Mouse (Mus musculus) ES-Bruce4 (cell line): ENCODE results near the gene Pnrc1. TPM values are rescaled to one million over a fixed set of nuclear protein-coding genes. Genes with fewer than 3 reads are reported as not detected.

Source experiments
- H3K27ac ChIP-seq: 2 replicates; pipeline ENCODE4 v1.5.1; 2012; ENCODE audit warnings: low read length, inconsistent platforms; ENCODE audit not compliant: insufficient read depth
- H3K27me3 ChIP-seq: 2 replicates; pipeline ENCODE4 v1.6.1; 2012; ENCODE audit warnings: mild to moderate bottlenecking, low read length, inconsistent platforms; ENCODE audit not compliant: control insufficient read depth, poor library complexity, insufficient read depth, severe bottlenecking
- H3K36me3 ChIP-seq: 2 replicates; pipeline ENCODE4 v1.6.1; 2012; ENCODE audit warnings: inconsistent platforms, mild to moderate bottlenecking, low read length, moderate library complexity; ENCODE audit not compliant: control insufficient read depth, poor library complexity, insufficient read depth, severe bottlenecking
- H3K4me1 ChIP-seq: one replicate; pipeline ENCODE4 v1.8.1; 2011; ENCODE audit warnings: low read length; ENCODE audit not compliant: control insufficient read depth, insufficient read depth
- H3K4me3 ChIP-seq: 2 replicates; pipeline ENCODE4 v1.5.1; 2011; ENCODE audit warnings: low read depth, mild to moderate bottlenecking, low read length
- H3K9ac ChIP-seq: 2 replicates; pipeline ENCODE4 v1.6.1; 2012; ENCODE audit warnings: low read depth, mild to moderate bottlenecking, inconsistent platforms; ENCODE audit not compliant: poor library complexity, severe bottlenecking
- H3K9me3 ChIP-seq: replicated peaks from 2 replicates; pipeline ENCODE4 v1.6.1; 2012; ENCODE audit warnings: mild to moderate bottlenecking, low read length, inconsistent platforms; ENCODE audit not compliant: control insufficient read depth, poor library complexity, insufficient read depth, severe bottlenecking
- CTCF ChIP-seq: IDR thresholded peaks from one replicate; pipeline ENCODE4 v1.8.1; 2011; ENCODE audit warnings: low read depth, low read length
- EP300 ChIP-seq: IDR thresholded peaks from 2 replicates; pipeline ENCODE4 v1.6.1; 2011; ENCODE audit warnings: low read depth, low read length; ENCODE audit not compliant: insufficient read depth
- POLR2A ChIP-seq: IDR thresholded peaks from one replicate; pipeline ENCODE4 v1.8.1; 2011; ENCODE audit warnings: low read length; ENCODE audit not compliant: insufficient read depth
- polyA plus RNA-seq: library from polyadenylated mRNA; stranded (reverse); fragments of >200 nt; gene quantifications from 2 replicates; pipeline ENCODE4 v1.2.4, GENCODE M21; 2011; ENCODE audit warnings: low read depth; ENCODE audit not compliant: missing spikeins, insufficient read depth, insufficient read length

Pnrc1 gene
- polyA plus RNA-seq, 1 experiment: 72.9 TPM

DNA sequence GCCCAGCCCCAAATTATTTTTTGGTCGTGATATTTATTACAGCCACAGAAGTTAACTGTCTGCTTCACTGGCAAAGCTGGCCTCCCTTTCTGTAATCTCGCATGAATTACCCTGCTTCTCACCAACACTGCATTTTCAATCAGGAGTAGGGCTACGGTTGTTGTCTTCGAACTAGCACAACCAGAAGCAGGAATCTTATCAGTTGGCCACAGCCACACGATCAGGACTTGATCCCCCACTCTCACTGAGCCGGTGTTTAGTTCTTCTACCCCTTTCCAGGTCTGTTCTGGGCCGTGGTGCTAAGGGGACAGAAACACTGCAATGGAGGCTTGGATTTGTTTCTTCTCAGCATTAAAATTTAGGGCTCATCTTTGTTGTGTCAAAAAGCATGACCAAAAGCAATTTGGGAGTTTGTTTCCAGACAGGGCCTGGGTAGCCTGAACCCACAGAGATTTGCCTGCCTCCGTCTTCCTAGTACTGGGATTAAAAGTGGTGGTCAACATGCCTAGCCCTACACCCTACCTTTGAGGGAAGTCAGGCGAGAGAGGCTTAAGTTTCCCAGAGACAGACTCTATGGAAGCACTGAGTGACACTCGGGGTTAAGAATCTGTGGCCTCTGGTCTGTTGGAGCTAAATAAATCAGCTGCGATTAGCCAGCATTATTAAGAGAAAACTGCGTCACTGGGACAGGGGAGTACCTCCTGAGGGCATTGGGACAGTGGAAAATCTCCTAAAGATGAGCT is 46.8 kb downstream of the Pnrc1 start:
- H3K27ac ChIP-seq: no peak overlapping the region
- peaks cover 2% of the 10 kb centered on the region for H3K4me1 ChIP-seq
- TF ChIP-seq CTCF (no peak), EP300 (no peak), POLR2A (no peak)
- no peaks in the 10 kb centered on the region for H3K9me3 ChIP-seq
- H3K4me3 ChIP-seq: no peak overlapping the region
- H3K36me3 ChIP-seq: peaks cover 18% of the 10 kb centered on the region
- H3K9ac ChIP-seq: no peak overlapping the region
- no peaks in the 10 kb centered on the region for H3K27me3 ChIP-seq

DNA sequence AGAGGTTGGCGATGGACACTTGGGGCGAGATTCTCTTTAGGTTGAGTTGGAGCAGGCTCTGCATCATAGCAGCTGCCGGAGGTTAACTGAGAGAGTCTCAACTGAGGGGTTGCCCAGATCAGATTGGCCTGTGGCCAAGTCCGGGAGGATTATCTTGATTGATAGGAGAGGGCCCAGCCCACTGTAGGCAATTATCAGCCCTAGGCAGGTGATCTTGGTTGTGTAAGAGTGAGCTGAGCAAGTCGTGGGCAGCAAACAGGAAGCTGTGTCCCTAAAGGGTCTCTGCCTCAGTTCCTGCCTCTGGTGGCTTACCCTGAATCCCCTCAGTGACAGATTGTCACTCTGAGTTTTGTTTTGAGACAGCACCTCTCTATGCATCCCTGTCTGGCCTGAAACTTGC is 47.4 kb downstream of the Pnrc1 start:
- Histone ChIP-seq H3K9ac (no peak overlapping the region), H3K27me3 (no peaks in the 10 kb centered on the region), H3K36me3 (peaks cover 18% of the 10 kb centered on the region), H3K9me3 (no peaks in the 10 kb centered on the region), H3K4me1 (peaks cover 2% of the 10 kb centered on the region), H3K4me3 (no peak overlapping the region), H3K27ac (no peak overlapping the region)
- TF ChIP-seq CTCF: no peak
- TF ChIP-seq EP300: no peak
- no peak for TF ChIP-seq POLR2A

DNA sequence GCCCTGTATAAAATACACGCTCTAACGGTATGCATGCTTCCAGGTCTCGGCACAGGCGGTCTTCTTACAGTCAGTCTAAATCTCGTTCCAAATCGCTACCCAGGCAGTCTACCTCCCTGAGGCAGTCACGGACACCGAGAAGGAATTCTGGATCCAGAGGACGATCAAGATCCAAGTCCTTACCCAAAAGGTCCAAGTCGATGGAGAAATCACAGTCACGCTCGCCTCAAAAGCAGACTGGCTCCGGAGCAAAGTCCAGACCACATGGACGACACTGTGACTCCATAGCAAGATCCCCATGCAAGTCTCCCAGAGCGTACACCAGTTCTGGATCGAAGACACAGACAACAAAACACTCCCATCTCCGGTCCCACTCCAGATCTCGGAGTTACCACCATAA is 59.1 kb downstream of the Pnrc1 start:
- H3K27ac ChIP-seq: no peak overlapping the region
- H3K9ac ChIP-seq: no peak overlapping the region
- no peaks in the 10 kb centered on the region for H3K27me3 ChIP-seq
- no peak overlapping the region for H3K4me3 ChIP-seq
- H3K4me1 ChIP-seq: no peaks in the 10 kb centered on the region
- TF ChIP-seq EP300 (no peak), POLR2A (no peak), CTCF (no peak)
- H3K9me3 ChIP-seq: no peaks in the 10 kb centered on the region
- no peaks in the 10 kb centered on the region for H3K36me3 ChIP-seq

DNA sequence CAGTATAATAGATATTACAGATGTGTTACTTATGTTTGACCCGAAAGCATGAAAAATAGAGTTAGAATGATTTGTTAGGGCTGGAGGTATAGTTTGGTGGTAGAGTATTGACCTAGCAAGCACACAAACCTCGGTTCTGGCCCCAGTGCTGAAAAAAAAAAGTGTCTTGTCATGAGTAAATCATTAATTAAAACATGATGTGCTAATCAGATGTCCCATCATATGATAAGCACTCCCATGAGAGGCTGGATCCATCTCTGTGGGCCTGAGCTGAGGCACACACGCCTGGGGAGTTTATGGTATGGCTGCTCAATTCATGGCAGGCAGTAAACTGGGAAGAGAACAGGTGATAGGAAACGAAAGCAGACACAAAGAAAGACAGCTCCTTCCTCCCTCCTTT is 60.3 kb downstream of the Pnrc1 start:
- no peak overlapping the region for H3K9ac ChIP-seq
- no peaks in the 10 kb centered on the region for H3K27me3 ChIP-seq
- no peaks in the 10 kb centered on the region for H3K9me3 ChIP-seq
- TF ChIP-seq POLR2A (no peak), EP300 (no peak), CTCF (no peak)
- H3K4me1 ChIP-seq: no peaks in the 10 kb centered on the region
- no peaks in the 10 kb centered on the region for H3K36me3 ChIP-seq
- H3K4me3 ChIP-seq: no peak overlapping the region
- H3K27ac ChIP-seq: no peak overlapping the region

DNA sequence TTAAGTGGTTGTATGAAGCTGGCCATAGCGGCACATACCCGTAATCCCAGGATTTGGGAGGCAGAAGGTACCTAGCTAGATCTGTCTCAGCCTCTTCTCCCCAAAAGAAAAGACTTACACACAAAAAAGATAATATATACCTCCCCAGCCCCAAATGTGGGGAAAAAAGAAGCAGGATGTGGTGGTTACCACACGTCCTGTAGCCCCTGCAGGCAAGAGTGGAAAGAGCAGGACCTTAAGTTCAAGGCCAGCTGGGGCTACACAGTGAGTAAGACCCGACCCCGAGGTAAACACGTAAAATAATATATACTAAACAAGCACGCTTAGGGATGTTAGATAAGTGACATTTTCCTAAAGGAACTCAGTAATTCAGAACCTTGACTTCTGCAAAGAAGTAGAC is 62.8 kb downstream of the Pnrc1 start:
- Histone ChIP-seq H3K4me3 (no peak overlapping the region), H3K9me3 (no peaks in the 10 kb centered on the region), H3K36me3 (no peaks in the 10 kb centered on the region), H3K9ac (no peak overlapping the region), H3K4me1 (no peaks in the 10 kb centered on the region), H3K27me3 (no peaks in the 10 kb centered on the region), H3K27ac (no peak overlapping the region)
- TF ChIP-seq POLR2A (no peak), CTCF (no peak), EP300 (no peak)

DNA sequence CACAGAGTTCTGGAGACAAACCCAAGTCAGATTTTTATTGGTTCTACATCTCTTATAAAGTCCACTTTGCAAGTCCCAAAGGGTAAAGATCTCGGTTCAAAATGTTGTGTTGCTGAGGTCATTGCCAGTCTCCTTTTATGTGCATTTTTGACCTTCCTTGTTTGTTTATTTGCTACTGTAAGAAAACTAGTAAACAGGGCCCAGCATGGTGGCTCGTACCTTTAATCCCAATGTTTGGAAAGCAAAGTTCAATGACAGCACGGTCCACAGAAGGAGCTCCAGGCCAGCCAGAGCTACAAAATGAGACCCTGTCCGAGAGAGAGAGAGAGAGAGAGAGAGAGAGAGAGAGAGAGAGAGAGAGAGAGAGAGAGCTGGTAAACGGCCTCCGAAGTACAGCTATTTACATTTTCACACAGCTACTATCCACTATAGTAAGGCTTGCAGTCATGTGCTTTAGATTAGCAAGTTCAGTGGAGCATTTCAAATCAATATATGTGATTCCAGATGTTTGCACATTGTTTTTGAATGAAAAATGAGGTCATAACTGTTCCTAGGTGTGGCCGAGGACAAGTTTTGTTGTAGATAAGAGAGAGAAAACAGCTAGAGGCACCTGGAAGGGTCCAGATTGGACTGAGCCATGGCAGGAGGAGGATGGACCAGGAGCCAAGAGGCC is 65.8 kb downstream of the Pnrc1 start:
- no peak overlapping the region for H3K9ac ChIP-seq
- no peak overlapping the region for H3K4me3 ChIP-seq
- TF ChIP-seq EP300 (no peak), CTCF (no peak), POLR2A (no peak)
- H3K4me1 ChIP-seq: no peaks in the 10 kb centered on the region
- no peak overlapping the region for H3K27ac ChIP-seq
- H3K27me3 ChIP-seq: no peaks in the 10 kb centered on the region
- H3K36me3 ChIP-seq: no peaks in the 10 kb centered on the region
- H3K9me3 ChIP-seq: no peaks in the 10 kb centered on the region
